Mouse (Mus musculus): ENCODE measurements around the gene Nrxn2. TPM values are rescaled to one million over a fixed set of nuclear protein-coding genes. Genes with fewer than 3 reads are reported as not detected.

Nrxn2 gene
- total RNA-seq, 1 experiment from 2014 or later = not detected

Other genes starting within 250 kb of the Nrxn2 start
- not detected in 3 replicates for gene Majin, start 234.3 kb upstream of the Nrxn2 start, total RNA-seq (2017)
- gene Gpha2, start 192.4 kb upstream of the Nrxn2 start, total RNA-seq (2017) = not detected in 3 replicates
- gene Ppp2r5b, start 182.9 kb upstream of the Nrxn2 start, total RNA-seq (2017) = 15.6 to 22.7 TPM (median 18.0 TPM) in 3 replicates
- gene Atg2a, start 177.1 kb upstream of the Nrxn2 start, total RNA-seq (2017) = 32.7 to 41.0 TPM (median 33.2 TPM) in 3 replicates
- gene Ehd1, start 142.0 kb upstream of the Nrxn2 start, total RNA-seq (2017) = 40.8 to 62.5 TPM (median 59.6 TPM) in 3 replicates
- 1.9 to 4.3 TPM (median 2.2 TPM) in 3 replicates for gene Cdc42bpg, start 112.3 kb upstream of the Nrxn2 start, total RNA-seq (2017)
- gene Men1, start 83.8 kb upstream of the Nrxn2 start, total RNA-seq (2017) = 14.1 to 22.5 TPM (median 17.8 TPM) in 3 replicates
- 119 to 200 TPM (median 169 TPM) in 3 replicates for gene Map4k2, start 77.6 kb upstream of the Nrxn2 start, total RNA-seq (2017)
- gene Sf1, start 55.0 kb upstream of the Nrxn2 start, total RNA-seq (2017) = 222 to 393 TPM (median 317 TPM) in 3 replicates
- gene Pygm, start 34.3 kb upstream of the Nrxn2 start, total RNA-seq (2017) = 4.5 to 17.7 TPM (median 7.7 TPM) in 3 replicates
- gene Rasgrp2, start 19.4 kb upstream of the Nrxn2 start, total RNA-seq (2017) = 260 to 384 TPM (median 349 TPM) in 3 replicates
- not detected in 3 replicates for gene Slc22a12, start 124.3 kb downstream of the Nrxn2 start, total RNA-seq (2017)

All from monocyte, adult 5-6 weeks (primary cell).